Mouse (Mus musculus): Measurements from ENCODE around the gene Mfsd6l.

- TF ChIP-seq ZNF384 (IDR thresholded peaks at IDR 0.05; ENCODE audit: low read depth, low read length): no peak
- TF ChIP-seq MAFK (IDR thresholded peaks at IDR 0.05; ENCODE audit: insufficient read depth, low read depth, low read length): no peak
- no peak for TF ChIP-seq HCFC1 (IDR thresholded peaks at IDR 0.05; ENCODE audit: borderline replicate concordance, insufficient read depth, low read length)
- TF ChIP-seq CHD2 (IDR thresholded peaks at IDR 0.05; ENCODE audit: low read depth, low read length): no peak
- no peak for TF ChIP-seq ZC3H11A (IDR thresholded peaks at IDR 0.05; ENCODE audit: borderline replicate concordance, low read depth, low read length)
Observed at GRCm38 (mm10) chr11:68561957-68562950, 6.3 kb downstream of the Mfsd6l start.
